Mouse (Mus musculus): ENCODE measurements at regions not wholly inside any gene's neighbourhood (a gene's known extent, or its start where the extent isn't known, plus 50 kb on each side); places are given as distances from the start of the nearest gene placed in this dataset.

- no peak for DNase-seq
Measured at GRCm38 (mm10) chr1:42474831-42475230, 220.7 kb upstream of the Pou3f3 start.

- DNase-seq, result no peak
Measured at GRCm38 (mm10) chr1:42475629-42476028, 219.9 kb upstream of the Pou3f3 start.

- DNase-seq, result peak; percentile 13
Measured at GRCm38 (mm10) chr1:42480348-42480920, 215.1 kb upstream of the Pou3f3 start.

GRCm38 (mm10) chr1:42489563-42489962 is 206.0 kb upstream of the Pou3f3 start:
- no peak for DNase-seq

- no peak for DNase-seq
Measured at GRCm38 (mm10) chr1:42490856-42491643, 204.5 kb upstream of the Pou3f3 start.

- peak; percentile 11 for DNase-seq
Measured at GRCm38 (mm10) chr1:42491644-42492277, 203.8 kb upstream of the Pou3f3 start.

GRCm38 (mm10) chr1:42496022-42496421 is 199.5 kb upstream of the Pou3f3 start:
- no peak for DNase-seq

- no peak for DNase-seq
Measured at GRCm38 (mm10) chr1:42496433-42496832, 199.1 kb upstream of the Pou3f3 start.

- no peak for DNase-seq
Measured at GRCm38 (mm10) chr1:42498901-42499300, 196.7 kb upstream of the Pou3f3 start.

- no peak for DNase-seq
Measured at GRCm38 (mm10) chr1:42504491-42504890, 191.1 kb upstream of the Pou3f3 start.

GRCm38 (mm10) chr1:42505048-42505729 is 190.4 kb upstream of the Pou3f3 start:
- DNase-seq, result no peak

GRCm38 (mm10) chr1:42514417-42514816 is 181.2 kb upstream of the Pou3f3 start:
- no peak for DNase-seq

- DNase-seq, result no peak
Measured at GRCm38 (mm10) chr1:42524401-42524800, 171.2 kb upstream of the Pou3f3 start.

GRCm38 (mm10) chr1:42527746-42528476 is 167.7 kb upstream of the Pou3f3 start:
- DNase-seq, result no peak

- DNase-seq, result no peak
Measured at GRCm38 (mm10) chr1:42532908-42533307, 162.7 kb upstream of the Pou3f3 start.

GRCm38 (mm10) chr1:42539066-42539539 is 156.5 kb upstream of the Pou3f3 start:
- peak; percentile 31 for DNase-seq

GRCm38 (mm10) chr1:42539541-42540520 is 155.7 kb upstream of the Pou3f3 start:
- DNase-seq, result peak; percentile 48

- no peak for DNase-seq
Measured at GRCm38 (mm10) chr1:42541991-42542390, 153.6 kb upstream of the Pou3f3 start.

GRCm38 (mm10) chr1:42542846-42543549 is 152.6 kb upstream of the Pou3f3 start:
- DNase-seq, result no peak

- DNase-seq, result no peak
Measured at GRCm38 (mm10) chr1:42546879-42547278, 148.7 kb upstream of the Pou3f3 start.

- no peak for DNase-seq
Measured at GRCm38 (mm10) chr1:42557301-42557700, 138.3 kb upstream of the Pou3f3 start.
